Mouse (Mus musculus) common myeloid progenitor, adult 5-6 weeks (primary cell): Measurements from ENCODE around the gene Coq10a. TPM values are rescaled to one million over a fixed set of nuclear protein-coding genes. Genes with fewer than 3 reads are reported as not detected.
"Not testable (repeated sequence)": the region's sequence is repeated elsewhere in the genome, so short reads cannot be mapped to it uniquely, and the experiment has no call there.

Experiments used
- ATAC-seq: replicated peaks from 2 replicates; pipeline ENCODE4 v1.8.0; 2016; ENCODE audit warnings: low read depth, mild to moderate bottlenecking, moderate TSS enrichment, inconsistent platforms; ENCODE audit not compliant: poor library complexity, severe bottlenecking
- total RNA-seq: library from RNA; stranded (forward); fragments of 200-1000, 187-1606 nt; gene quantifications from 2 replicates; pipeline ENCODE4 v1.2.3, GENCODE M21; 2017

Coq10a gene
- total RNA-seq, 1 experiment from 2014 or later, result 6.4 TPM

DNA sequence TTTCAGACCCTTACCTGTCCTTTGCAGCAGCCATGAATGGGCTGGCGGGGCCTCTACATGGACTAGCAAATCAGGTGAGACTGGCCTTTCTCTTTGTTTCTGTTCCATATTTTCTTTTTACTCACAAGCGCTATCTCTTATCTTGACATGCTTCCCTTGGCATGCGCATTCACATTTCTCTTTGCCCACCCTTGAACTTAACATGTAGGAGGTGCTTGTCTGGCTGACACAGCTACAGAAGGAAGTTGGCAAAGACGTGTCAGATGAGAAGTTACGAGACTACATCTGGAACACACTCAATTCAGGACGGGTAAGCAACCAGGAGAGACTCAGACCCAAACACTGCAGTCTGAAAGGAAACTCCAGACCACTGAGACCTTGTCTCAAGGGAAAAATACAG, 9.6 kb downstream of the Coq10a start:
- no peak for ATAC-seq

DNA sequence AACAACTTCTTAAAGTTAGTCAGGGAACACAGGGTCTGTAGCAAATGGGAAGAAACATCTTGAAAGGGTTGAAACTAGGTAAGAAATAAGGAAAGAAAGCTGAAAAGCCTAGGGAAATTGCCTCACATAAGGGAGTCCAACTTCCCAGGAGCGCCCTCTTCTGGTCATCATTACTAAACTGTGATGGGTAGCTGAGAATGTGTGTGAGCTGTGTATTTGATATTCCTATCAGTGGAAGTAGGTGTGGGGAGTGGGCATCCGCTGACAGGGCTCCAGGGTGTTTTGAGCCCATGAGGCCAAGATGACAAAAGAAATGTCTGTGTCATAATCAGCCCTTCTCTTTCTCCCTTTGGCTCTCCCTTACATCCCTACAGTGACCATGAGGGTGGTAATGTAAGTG, 10.0 kb downstream of the Coq10a start:
- peak; percentile 78; the same call in 1 of the 2 replicates for ATAC-seq

DNA sequence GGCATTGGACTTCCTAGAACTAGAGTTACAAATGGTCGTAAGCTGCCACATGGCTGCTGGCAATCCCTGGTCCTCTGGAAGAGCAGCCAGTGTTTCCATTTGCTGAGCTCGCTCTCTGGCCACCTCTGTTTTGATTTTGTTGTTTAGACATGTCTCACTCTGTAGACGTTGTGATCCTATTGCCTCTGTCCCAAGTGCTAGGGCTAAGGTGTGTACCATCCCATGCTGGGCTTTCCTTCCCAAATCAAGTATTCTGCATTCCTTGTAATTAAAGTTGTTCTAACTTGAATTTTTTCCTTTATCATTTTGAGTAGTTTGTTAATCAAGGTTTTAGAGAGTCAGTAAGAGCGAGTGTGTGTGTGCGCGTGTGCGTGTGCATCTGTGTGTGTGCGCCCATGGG, 21.3 kb downstream of the Coq10a start:
- ATAC-seq, result no peak

GRCm38 (mm10) chr10:128344568-128345275, 24.1 kb downstream of the Coq10a start:
- peak; percentile 98 for ATAC-seq

GRCm38 (mm10) chr10:128343436-128343835, 25.4 kb downstream of the Coq10a start:
- ATAC-seq, result no peak

DNA sequence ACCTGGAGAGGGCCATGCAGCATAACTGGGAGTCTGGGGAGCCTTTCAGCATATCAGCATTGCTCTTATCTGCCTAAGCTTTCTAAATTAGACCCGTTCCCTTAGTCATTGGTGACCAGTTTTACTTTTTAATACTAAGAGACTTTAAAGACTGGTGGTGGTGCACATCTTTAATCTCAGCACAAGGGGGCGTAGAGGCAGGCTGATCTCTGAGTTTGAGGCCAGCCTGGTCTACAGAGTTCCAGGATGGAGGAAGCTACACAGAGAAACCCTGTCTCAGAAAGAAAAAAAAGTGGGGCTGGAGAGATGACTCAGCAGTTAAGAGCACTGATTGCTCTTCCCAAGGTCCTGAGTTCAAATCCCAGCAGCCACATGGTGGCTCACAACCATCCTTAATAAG, 28.5 kb downstream of the Coq10a start:
- ATAC-seq, result no peak

DNA sequence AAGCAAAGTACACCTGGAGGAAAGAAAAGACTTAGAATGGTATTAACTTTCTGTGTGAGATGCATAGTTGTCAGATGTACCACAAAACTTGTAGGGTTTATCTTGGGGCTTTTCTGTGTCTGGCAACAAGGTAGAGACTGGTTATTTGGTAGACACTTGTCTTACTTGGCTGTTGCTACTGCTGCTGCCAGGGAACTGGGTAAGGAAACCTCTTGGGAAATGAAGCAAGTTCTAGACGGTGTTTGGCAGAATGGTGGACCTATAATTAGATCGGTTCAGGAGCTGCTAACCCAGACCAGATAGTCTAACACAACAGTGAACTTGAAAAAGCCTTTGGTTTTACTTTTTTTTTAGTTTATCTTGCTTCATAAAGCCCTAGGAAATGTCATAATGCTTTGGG, 29.8 kb downstream of the Coq10a start:
- no peak for ATAC-seq

- no peak; the same call in 1 of the 2 replicates for ATAC-seq
Measured at GRCm38 (mm10) chr10:128338415-128338814, 30.4 kb downstream of the Coq10a start.

GRCm38 (mm10) chr10:128337306-128338181, 31.3 kb downstream of the Coq10a start, which contains the start of gene Cs:
TSS of gene Cs (plus strand) at chr10:128337734.
- peak; percentile 89 for ATAC-seq

DNA sequence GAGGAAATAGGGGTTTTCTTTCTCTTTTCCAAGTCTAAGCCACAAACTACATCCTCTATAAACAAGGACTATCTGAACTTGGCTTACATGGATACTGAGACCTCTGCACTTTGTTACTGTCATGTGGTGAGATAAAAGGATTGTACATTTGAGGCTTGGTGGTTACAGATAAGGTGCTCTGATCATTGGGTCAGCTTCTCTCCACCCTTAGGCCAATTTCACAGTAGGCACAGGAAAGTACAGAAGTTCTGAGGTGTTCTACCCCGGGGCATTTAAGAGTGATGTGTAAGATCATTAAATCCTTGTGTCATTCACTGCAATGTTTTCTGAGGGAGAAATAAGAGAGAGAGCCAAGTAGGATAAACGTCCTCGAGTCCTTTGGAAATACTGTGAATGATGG, 32.2 kb downstream of the Coq10a start:
- ATAC-seq, result no peak

GRCm38 (mm10) chr10:128336195-128336594, 32.6 kb downstream of the Coq10a start:
- no peak for ATAC-seq

DNA sequence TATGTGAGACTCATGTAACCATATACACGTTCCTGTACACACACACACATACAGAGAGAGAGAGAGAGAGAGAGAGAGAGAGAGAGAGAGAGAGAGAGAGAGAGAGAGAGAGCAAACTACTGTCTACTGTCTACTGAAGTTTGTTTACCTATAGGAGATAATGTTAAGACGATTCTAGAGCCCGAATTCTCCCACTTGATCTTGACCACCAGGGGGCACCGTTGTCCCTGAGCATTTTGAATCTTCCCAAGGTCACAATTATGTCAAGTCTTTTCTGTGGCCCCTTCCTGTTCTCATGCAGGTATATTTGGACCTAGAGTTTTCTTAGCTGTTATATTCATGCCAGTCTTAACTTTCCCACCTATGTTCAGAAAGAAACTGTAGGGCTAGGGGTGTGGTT, 33.2 kb downstream of the Coq10a start:
- ATAC-seq, result peak; percentile 39; the same call in 1 of the 2 replicates

DNA sequence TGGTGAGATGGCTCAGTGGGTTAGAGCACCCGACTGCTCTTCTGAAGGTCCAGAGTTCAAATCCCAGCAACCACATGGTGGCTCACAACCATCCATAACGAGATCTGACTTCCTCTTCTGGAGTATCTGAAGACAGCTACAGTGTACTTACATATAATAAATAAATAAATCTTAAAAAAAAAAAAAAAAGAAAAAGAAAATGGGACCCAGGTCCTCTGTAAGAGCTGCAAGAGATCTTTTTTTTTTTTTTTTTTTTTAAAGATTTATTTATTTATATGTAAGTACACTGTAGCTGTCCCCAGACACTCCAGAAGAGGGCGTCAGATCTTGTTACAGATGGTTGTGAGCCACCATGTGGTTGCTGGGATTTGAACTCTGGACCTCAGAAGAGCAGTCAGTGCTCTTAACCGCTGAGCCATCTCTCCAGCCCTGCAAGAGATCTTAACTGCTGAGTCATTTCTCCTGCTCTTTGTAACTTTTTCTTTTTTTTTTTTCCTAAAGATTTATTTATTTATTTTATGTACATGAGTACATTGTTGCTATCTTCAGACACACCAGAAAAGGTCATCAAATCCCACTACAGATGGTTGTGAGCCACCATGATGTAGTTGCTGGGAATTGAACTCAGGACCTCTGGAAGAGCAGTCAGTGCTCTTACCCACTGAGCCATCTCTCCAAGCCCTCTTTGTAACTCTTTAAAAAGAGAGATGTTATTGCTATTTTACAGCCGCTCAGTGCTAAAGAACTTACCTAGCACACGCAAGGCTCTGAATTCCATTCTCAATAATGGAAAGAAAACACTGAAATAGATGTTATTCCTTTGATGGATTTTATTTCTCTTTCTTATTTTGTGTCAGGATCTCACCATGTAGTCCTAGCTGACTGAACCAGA, 36.2 kb downstream of the Coq10a start:
- ATAC-seq, result not testable (repeated sequence)

- no peak for ATAC-seq
Measured at GRCm38 (mm10) chr10:128327610-128328009, 41.2 kb downstream of the Coq10a start.

DNA sequence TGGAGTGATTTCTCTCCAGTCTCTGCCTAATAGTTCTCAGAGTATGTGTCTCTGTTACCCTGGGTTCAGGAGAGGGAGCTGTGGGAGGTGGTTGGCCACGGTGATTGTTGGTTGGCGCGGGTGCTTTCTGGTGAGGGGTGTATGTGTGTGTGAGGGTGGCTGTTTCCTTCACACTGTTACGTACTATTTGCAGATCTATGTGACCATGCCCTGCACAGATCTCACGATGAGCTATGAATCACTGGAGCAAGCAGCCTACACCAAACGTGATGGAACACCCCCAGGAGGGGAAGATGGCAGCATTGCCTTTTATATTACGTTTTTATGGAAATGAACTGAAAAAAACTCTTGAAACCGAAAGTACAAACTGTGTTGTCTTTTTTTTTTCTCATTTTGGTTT, 42.0 kb downstream of the Coq10a start:
- no peak for ATAC-seq

GRCm38 (mm10) chr10:128323516-128323915, 45.3 kb downstream of the Coq10a start:
- ATAC-seq, result no peak

DNA sequence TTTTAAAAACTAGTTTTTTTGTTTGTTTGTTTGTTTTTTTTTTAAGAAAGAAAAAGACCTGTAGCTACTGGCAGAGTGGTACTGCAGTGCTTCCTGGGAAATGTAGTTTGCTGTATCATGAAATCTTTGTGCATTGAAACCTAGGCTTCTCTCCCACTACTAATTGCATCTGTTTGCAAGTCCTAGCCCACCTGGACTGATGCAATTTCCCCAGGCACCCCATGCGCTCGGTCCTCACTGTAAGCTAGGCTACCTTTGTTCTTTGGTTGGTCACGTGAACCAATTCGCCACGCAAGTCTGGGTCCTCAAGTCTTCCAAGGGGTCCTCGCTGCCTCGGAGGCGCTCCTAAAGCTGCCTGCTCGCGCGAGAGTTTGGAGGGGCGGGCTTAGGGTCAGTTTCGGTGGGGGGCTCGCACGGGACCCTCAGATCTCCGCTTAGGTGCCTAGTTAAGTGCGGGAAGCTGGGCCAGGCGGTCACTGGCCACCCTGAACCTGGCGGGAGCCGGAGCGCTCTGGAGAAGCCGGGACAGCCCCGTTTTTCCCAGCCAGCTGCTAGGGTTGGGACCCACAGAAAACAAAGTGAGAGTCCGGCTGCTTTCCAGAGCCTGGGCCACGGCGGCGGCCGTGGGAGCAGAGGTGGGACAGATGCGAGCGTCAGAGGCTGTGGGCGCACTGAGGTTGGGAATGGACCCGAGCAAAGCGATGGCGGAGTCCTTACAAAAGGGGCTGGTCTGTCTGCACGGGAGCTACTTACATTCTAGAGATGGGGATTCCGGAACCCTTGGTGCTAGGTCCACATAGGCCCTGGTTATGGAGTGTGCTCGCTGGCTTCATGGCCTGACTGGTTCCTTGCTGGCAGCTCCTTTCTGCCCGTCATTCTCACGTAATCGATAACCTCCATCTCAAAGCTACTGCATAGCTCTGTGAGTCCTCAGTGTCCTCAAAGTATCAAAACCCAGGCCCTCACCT, 46.4 kb downstream of the Coq10a start, which contains the start of gene Cnpy2:
TSS of gene Cnpy2 (plus strand) at position 319 of the 968 bp plus-strand sequence.
- peak; percentile 87 for ATAC-seq

- ATAC-seq, result no peak
Measured at GRCm38 (mm10) chr10:128321641-128322040, 47.2 kb downstream of the Coq10a start.

- ATAC-seq, result no peak
Measured at GRCm38 (mm10) chr10:128315578-128315977, 53.2 kb downstream of the Coq10a start.
